Mouse (Mus musculus) lung, postnatal 0 days (tissue): Measurements from ENCODE around the gene Icam2.
A peak's percentile ranks its signal among the peaks of the same experiment; 100 is the strongest.

Source experiments
- CTCF ChIP-seq: IDR thresholded peaks from 2 replicates; pipeline ENCODE4 v1.5.1; 2016; ENCODE audit warnings: antibody characterized with exemption, mild to moderate bottlenecking
- EP300 ChIP-seq: IDR thresholded peaks from 2 replicates; pipeline ENCODE4 v1.6.1; 2016; ENCODE audit warnings: antibody characterized with exemption, mild to moderate bottlenecking, control low read depth

DNA sequence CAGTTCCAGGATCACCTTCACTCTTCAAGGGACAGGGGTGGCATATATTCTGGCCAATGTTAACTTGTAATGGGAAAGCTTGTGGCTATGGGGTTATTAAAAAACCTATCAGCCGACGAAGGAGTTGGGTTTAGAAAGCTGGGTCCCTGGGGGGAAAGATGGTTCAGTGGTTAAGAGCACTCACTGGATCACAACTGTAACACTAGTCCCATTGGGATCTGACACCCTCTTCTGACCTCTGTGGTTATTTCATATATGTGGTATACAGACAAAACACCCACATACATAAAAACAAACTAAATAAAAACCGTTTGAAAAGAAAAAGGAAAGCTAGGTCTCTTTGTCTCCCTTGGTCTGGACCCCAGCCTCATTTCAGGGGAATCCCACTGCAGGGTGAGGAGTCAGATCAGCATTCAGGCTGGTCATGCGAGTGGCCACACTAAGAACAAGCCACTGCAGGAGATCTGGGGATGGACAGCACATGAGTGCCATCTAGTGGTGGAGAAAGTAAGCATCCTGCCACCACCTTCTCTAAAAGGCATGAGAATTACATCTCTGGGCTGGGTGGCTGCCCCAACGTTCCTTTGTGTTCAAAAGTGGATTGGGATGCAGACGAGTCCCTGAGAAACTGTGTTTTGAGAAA is 3.8 kb upstream of the Icam2 start:
- TF ChIP-seq CTCF: peak; percentile 97
- no peak for TF ChIP-seq EP300
